Mouse (Mus musculus) myocyte (in vitro differentiated cells): ENCODE results near the gene Qrich2.
"Not testable (repeated sequence)": the region's sequence is repeated elsewhere in the genome, so short reads cannot be mapped to it uniquely, and the experiment has no call there.

Source experiments
- E2F4 ChIP-seq: IDR thresholded peaks from one replicate; pipeline ENCODE4 v1.6.1; 2011; ENCODE audit warnings: mild to moderate bottlenecking, control low read depth, moderate library complexity; ENCODE audit not compliant: insufficient read depth
- MAX ChIP-seq: IDR thresholded peaks from one replicate; pipeline ENCODE4 v1.6.1; 2011; ENCODE audit warnings: low read depth, mild to moderate bottlenecking, control low read depth
- POLR2A ChIP-seq: IDR thresholded peaks from one replicate; pipeline ENCODE4 v1.6.1; 2011; ENCODE audit warnings: low read depth, mild to moderate bottlenecking, control low read depth, moderate library complexity; ENCODE audit not compliant: insufficient read length
- POLR2AphosphoS2 ChIP-seq: IDR thresholded peaks from one replicate; pipeline ENCODE4 v1.6.1; 2011; ENCODE audit warnings: low read depth, control low read depth; ENCODE audit not compliant: insufficient read length
- SRF ChIP-seq: IDR thresholded peaks from one replicate; pipeline ENCODE4 v1.6.1; 2011; ENCODE audit warnings: low read depth; ENCODE audit not compliant: control insufficient read depth, insufficient read length
- TCF12 ChIP-seq: IDR thresholded peaks from one replicate; pipeline ENCODE4 v1.6.1; 2011; ENCODE audit warnings: mild to moderate bottlenecking, control low read depth; ENCODE audit not compliant: poor library complexity, insufficient read depth, severe bottlenecking
- TCF3 ChIP-seq: IDR thresholded peaks from one replicate; pipeline ENCODE4 v1.6.1; 2011; ENCODE audit warnings: low read depth, control low read depth; ENCODE audit not compliant: insufficient read length
- USF1 ChIP-seq: IDR thresholded peaks from one replicate; pipeline ENCODE4 v1.6.1; 2011; ENCODE audit warnings: low read depth, mild to moderate bottlenecking, control low read depth, moderate library complexity

DNA sequence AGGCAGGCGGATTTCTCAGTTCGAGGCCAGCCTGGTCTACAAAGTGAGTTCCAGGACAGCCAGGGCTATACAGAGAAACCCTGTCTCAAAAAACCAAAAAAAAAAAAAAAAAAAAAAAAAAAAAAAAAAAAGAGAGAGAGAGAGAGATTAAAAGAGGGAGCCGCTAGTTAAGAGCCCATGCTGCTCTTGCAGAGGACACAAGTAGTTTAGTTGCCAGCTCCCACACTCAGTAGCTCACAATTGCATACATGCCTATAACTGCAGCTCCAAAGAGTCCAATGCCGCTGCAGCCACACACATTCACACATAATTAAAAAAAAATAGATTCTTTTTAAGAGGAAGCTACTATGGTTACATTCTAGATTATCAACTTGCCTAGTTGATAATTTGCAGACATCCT is 55.6 kb downstream of the Qrich2 start:
- not testable (repeated sequence) for TF ChIP-seq POLR2A, TCF3, MAX, USF1, POLR2AphosphoS2, TCF12, E2F4, SRF
